Mouse (Mus musculus): ENCODE measurements around the gene Golm1.

DNA sequence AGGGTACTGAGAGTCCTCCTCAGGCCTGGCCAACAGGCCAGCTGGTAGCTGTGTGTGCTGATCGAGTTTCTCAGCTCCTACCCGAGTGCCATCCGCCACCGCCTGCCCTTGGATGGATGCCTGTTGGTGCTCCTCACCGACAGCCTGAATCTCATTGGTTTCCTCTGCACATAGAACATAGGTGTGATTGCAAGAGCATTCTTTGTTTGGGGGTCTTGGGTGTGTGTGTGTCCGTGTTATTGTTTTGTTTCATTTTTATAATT, 35.5 kb downstream of the Golm1 start:
- TF ChIP-seq CTCF (IDR thresholded peaks at IDR 0.05; ENCODE audit: borderline replicate concordance, insufficient read depth, low read depth, low read length) (no peak), POLR2A (IDR thresholded peaks at IDR 0.05; ENCODE audit: borderline replicate concordance, insufficient read depth, low read length) (no peak)

Data from cerebellum, adult 2 months (tissue).